Comparison of ENCODE assay signal across 8 mouse cellular contexts in the genomic region with DNA sequence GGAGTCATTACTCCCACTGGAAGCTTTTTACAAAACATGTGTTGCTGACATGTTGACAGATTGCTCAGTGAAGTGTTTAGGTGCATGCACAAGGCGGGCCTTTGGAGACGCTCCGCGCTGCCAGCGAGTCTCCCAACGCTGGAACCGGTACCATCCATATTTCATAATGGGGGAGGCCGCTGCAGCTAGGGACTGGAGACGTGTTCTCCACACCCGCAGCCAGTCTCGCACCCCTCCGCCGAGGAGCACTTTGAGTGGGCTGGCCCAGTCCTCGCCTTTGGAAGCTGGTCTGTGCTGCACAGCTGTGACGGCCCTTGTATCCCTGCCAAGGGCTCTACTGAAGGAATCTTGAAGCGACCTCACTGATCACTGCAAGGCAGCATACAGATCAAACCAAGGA.
A peak's percentile ranks its signal among the peaks of the same experiment; 100 is the strongest.
DNase-seq lines count a peak whose midpoint lies in the region; ATAC-seq lines count a peak whose summit lies in the region.

No protein-coding gene starts in this region.

- no peak overlapping the region for H3K27ac ChIP-seq in liver, embryonic 11.5 days (ENCODE audit: low read depth, low read length)
- H3K27ac ChIP-seq in hindbrain, embryonic 14.5 days = peak overlapping the region; percentile 71
- H3K27ac ChIP-seq in midbrain, embryonic 12.5 days (replicated peaks) = peak overlapping the region; percentile 86
- H3K27ac ChIP-seq in stomach, embryonic 14.5 days (ENCODE audit: low read length) = peak overlapping the region; percentile 58

- H3K27me3 ChIP-seq in liver, embryonic 11.5 days (replicated peaks; ENCODE audit: control insufficient read depth, insufficient read depth, low read length) = peaks cover 3% of the 10 kb centered on the region; the same call in 1 of the 2 replicates
- H3K27me3 ChIP-seq in hindbrain, embryonic 14.5 days (ENCODE audit: control insufficient read depth, insufficient read depth, low read length) = no peaks in the 10 kb centered on the region
- H3K27me3 ChIP-seq in midbrain, embryonic 12.5 days = no peaks in the 10 kb centered on the region
- H3K27me3 ChIP-seq in stomach, embryonic 14.5 days (ENCODE audit: control insufficient read depth, insufficient read depth, low read length) = no peaks in the 10 kb centered on the region

- no peak overlapping the region for H3K9ac ChIP-seq in liver, embryonic 11.5 days (ENCODE audit: low read depth, low read length)
- peak overlapping the region; percentile 6 for H3K9ac ChIP-seq in hindbrain, embryonic 14.5 days
- H3K9ac ChIP-seq in midbrain, embryonic 12.5 days (replicated peaks) = no peak overlapping the region
- no peak overlapping the region for H3K9ac ChIP-seq in stomach, embryonic 14.5 days (replicated peaks; ENCODE audit: low read depth, low read length)

- H3K4me2 ChIP-seq in liver, embryonic 11.5 days = no peak overlapping the region
- H3K4me2 ChIP-seq in hindbrain, embryonic 14.5 days (replicated peaks) = peak overlapping the region; percentile 36
- H3K4me2 ChIP-seq in midbrain, embryonic 12.5 days (replicated peaks) = peak overlapping the region; percentile 37
- peak overlapping the region; percentile 28 for H3K4me2 ChIP-seq in stomach, embryonic 14.5 days (replicated peaks; ENCODE audit: low read depth, low read length)

- 52% methylated on average over 16 of the region's 16 CpGs for WGBS in liver, embryonic 11.5 days
- 6% methylated on average over 16 of the region's 16 CpGs for WGBS in hindbrain, embryonic 14.5 days
- 10% methylated on average over 16 of the region's 16 CpGs for WGBS in midbrain, embryonic 12.5 days
- WGBS in stomach, embryonic 14.5 days = 17% methylated on average over 16 of the region's 16 CpGs

- no peak for ATAC-seq in liver, embryonic 11.5 days (replicated peaks; ENCODE audit: low FRiP score)
- peak; percentile 83 for ATAC-seq in hindbrain, embryonic 14.5 days (ENCODE audit: low FRiP score)
- ATAC-seq in midbrain, embryonic 12.5 days (ENCODE audit: low FRiP score, low read depth) = peak; percentile 86
- ATAC-seq in stomach, embryonic 14.5 days (ENCODE audit: insufficient number of reproducible peaks, insufficient read depth, low FRiP score, low read depth) = peak; percentile 83

- H3K4me3 ChIP-seq in liver, embryonic 11.5 days (ENCODE audit: low read depth, low read length) = no peak overlapping the region
- no peak overlapping the region for H3K4me3 ChIP-seq in hindbrain, embryonic 14.5 days (replicated peaks; ENCODE audit: low read length)
- H3K4me3 ChIP-seq in midbrain, embryonic 12.5 days = no peak overlapping the region
- H3K4me3 ChIP-seq in stomach, embryonic 14.5 days (ENCODE audit: low read depth, low read length) = no peak overlapping the region

- H3K36me3 ChIP-seq in liver, embryonic 11.5 days (ENCODE audit: control insufficient read depth, insufficient read depth, low read length) = no peaks in the 10 kb centered on the region
- H3K36me3 ChIP-seq in hindbrain, embryonic 14.5 days (replicated peaks; ENCODE audit: control insufficient read depth, insufficient read depth) = no peaks in the 10 kb centered on the region
- H3K36me3 ChIP-seq in midbrain, embryonic 12.5 days = peaks cover 4% of the 10 kb centered on the region; the same call in 1 of the 2 replicates
- no peaks in the 10 kb centered on the region for H3K36me3 ChIP-seq in stomach, embryonic 14.5 days (ENCODE audit: control insufficient read depth, insufficient read depth, low read length)

- peaks cover 20% of the 10 kb centered on the region for H3K4me1 ChIP-seq in liver, embryonic 11.5 days (replicated peaks; ENCODE audit: control insufficient read depth, insufficient read depth, low read length)
- H3K4me1 ChIP-seq in hindbrain, embryonic 14.5 days (replicated peaks; ENCODE audit: control insufficient read depth, insufficient read depth, low read length) = peaks cover 68% of the 10 kb centered on the region
- peaks cover 74% of the 10 kb centered on the region for H3K4me1 ChIP-seq in midbrain, embryonic 12.5 days
- H3K4me1 ChIP-seq in stomach, embryonic 14.5 days (ENCODE audit: control insufficient read depth, insufficient read depth, low read length) = peaks cover 56% of the 10 kb centered on the region

- DNase-seq in liver = peak; percentile 57
- no peak for DNase-seq in liver, embryonic 11.5 days (ENCODE audit: low spot score)
- peak; percentile 51 for DNase-seq in gastrocnemius, adult 18-20 months (ENCODE audit: low spot score)
- peak; percentile 78 for DNase-seq in hindbrain, embryonic 14.5 days (ENCODE audit: low spot score)
- peak; percentile 53 to 74 for DNase-seq in left cerebral cortex, adult 18-20 months (ENCODE audit: low spot score in 2 of 2)
- no peak for DNase-seq in cerebellum, adult 9-10 months

- no peaks in the 10 kb centered on the region for H3K9me3 ChIP-seq in liver, embryonic 11.5 days (ENCODE audit: control insufficient read depth, low read length)
- no peaks in the 10 kb centered on the region for H3K9me3 ChIP-seq in hindbrain, embryonic 14.5 days (ENCODE audit: control insufficient read depth, low read length)
- H3K9me3 ChIP-seq in midbrain, embryonic 12.5 days = no peaks in the 10 kb centered on the region
- H3K9me3 ChIP-seq in stomach, embryonic 14.5 days (ENCODE audit: control insufficient read depth, low read depth, low read length) = no peaks in the 10 kb centered on the region

Comparison
In these comparisons a context has a peak if more than half of its experiments do, and no peak if none do; other contexts are left out.
1. DNase-seq: peak in liver (single experiment), gastrocnemius, adult 18-20 months (single experiment), hindbrain, embryonic 14.5 days (single experiment) and left cerebral cortex, adult 18-20 months (2 of 2); none in liver, embryonic 11.5 days (single experiment) and cerebellum, adult 9-10 months (single experiment).